Mouse (Mus musculus) MEL (cell line): ENCODE results near the gene Srp72. TPM values are rescaled to one million over a fixed set of nuclear protein-coding genes. Genes with fewer than 3 reads are reported as not detected.

Experiments
- DNase-seq: peaks from one replicate; pipeline ENCODE4 v3.0.0; 2011; ENCODE audit warnings: low read depth, low spot score
- H3K27ac ChIP-seq: 2 replicates; pipeline ENCODE4 v1.5.1; 2012; ENCODE audit warnings: low read depth, mild to moderate bottlenecking, control low read depth, low read length, moderate library complexity; ENCODE audit not compliant: control insufficient read depth
- H3K27me3 ChIP-seq, 2 experiments: fragments of 150-350 bp in 1 of 2; sonication (generic) in 1 of 2; 2 replicates each; pipeline ENCODE4 v1.6.1; 2012; ENCODE audit warnings: low read length in 2 of 2, mild to moderate bottlenecking in 2 of 2, improper control_type of control experiment in 1 of 2, moderate library complexity in 1 of 2; ENCODE audit not compliant: insufficient read depth in 2 of 2, control insufficient read depth in 1 of 2
- H3K36me3 ChIP-seq, 2 experiments: 2 replicates each; pipeline ENCODE4 v1.6.1; 2012 to 2014; ENCODE audit warnings: low read length in 2 of 2, improper control_type of control experiment in 1 of 2, inconsistent platforms in 1 of 2, mild to moderate bottlenecking in 1 of 2; ENCODE audit not compliant: insufficient read depth in 2 of 2, control insufficient read depth in 1 of 2
- H3K4me1 ChIP-seq, 2 experiments: fragments of 150-350 bp in 1 of 2; sonication (generic) in 1 of 2; 2 replicates each; pipeline ENCODE4 v1.6.1; 2012; ENCODE audit warnings: low read length in 2 of 2, improper control_type of control experiment in 1 of 2, mild to moderate bottlenecking in 1 of 2; ENCODE audit not compliant: insufficient read depth in 2 of 2, control insufficient read depth in 1 of 2
- H3K4me3 ChIP-seq, 2 experiments: fragments of 150-350 bp in 1 of 2; sonication (generic) in 1 of 2; 2 replicates each; pipeline ENCODE4 v1.5.1; 2012; ENCODE audit warnings: low read depth in 2 of 2, low read length in 2 of 2, mild to moderate bottlenecking in 2 of 2, moderate library complexity in 2 of 2, control low read depth in 1 of 2, improper control_type of control experiment in 1 of 2; ENCODE audit not compliant: control insufficient read depth in 1 of 2, insufficient read depth in 1 of 2
- H3K79me2 ChIP-seq: 2 replicates; pipeline ENCODE4 v1.6.1; 2012; ENCODE audit warnings: mild to moderate bottlenecking, low read length, moderate library complexity; ENCODE audit not compliant: control insufficient read depth, poor library complexity, insufficient read depth
- H3K9ac ChIP-seq: 2 replicates; pipeline ENCODE4 v1.6.1; 2012; ENCODE audit warnings: low read depth, mild to moderate bottlenecking, control low read depth, low read length, moderate library complexity; ENCODE audit not compliant: control insufficient read depth, poor library complexity, severe bottlenecking
- H3K9me3 ChIP-seq: fragments of 150-350 bp; sonication (generic); replicated peaks from 2 replicates; pipeline ENCODE4 v1.6.1; 2012; ENCODE audit warnings: mild to moderate bottlenecking, low read length, improper control_type of control experiment, moderate library complexity; ENCODE audit not compliant: insufficient read depth
- BHLHE40 ChIP-seq: IDR thresholded peaks from 2 replicates; pipeline ENCODE4 v1.6.1; 2012; ENCODE audit warnings: low read depth, mild to moderate bottlenecking, inconsistent platforms, low read length, improper control_type of control experiment, borderline replicate concordance
- CHD1 ChIP-seq: IDR thresholded peaks from 2 replicates; pipeline ENCODE4 v1.6.1; 2012; ENCODE audit warnings: low read depth, mild to moderate bottlenecking, inconsistent platforms, low read length, improper control_type of control experiment
- CHD2 ChIP-seq: IDR thresholded peaks from 2 replicates; pipeline ENCODE4 v1.6.1; 2011; ENCODE audit warnings: low read length, improper control_type of control experiment
- CTCF ChIP-seq, 3 experiments: IDR thresholded peaks in 2 of 3; conservative IDR thresholded peaks in 1 of 3; 2 replicates each; pipeline ENCODE4 v1.5.1; 2011 to 2012; ENCODE audit warnings: low read length in 3 of 3, low read depth in 2 of 3, mild to moderate bottlenecking in 2 of 3, improper control_type of control experiment in 1 of 3, inconsistent platforms in 1 of 3, mixed read lengths in 1 of 3, moderate library complexity in 1 of 3; ENCODE audit not compliant: control insufficient read depth in 1 of 3, insufficient read depth in 1 of 3, poor library complexity in 1 of 3, severe bottlenecking in 1 of 3
- E2F4 ChIP-seq: IDR thresholded peaks from 2 replicates; pipeline ENCODE4 v1.6.1; 2011; ENCODE audit warnings: low read depth, low read length, improper control_type of control experiment, borderline replicate concordance
- EP300 ChIP-seq, 2 experiments: IDR thresholded peaks; 2 replicates each; pipeline ENCODE4 v1.6.1; 2011; ENCODE audit warnings: improper control_type of control experiment in 2 of 2, low read length in 2 of 2, low read depth in 1 of 2, mild to moderate bottlenecking in 1 of 2
- ETS1 ChIP-seq: IDR thresholded peaks from 2 replicates; pipeline ENCODE4 v1.6.1; 2012; ENCODE audit warnings: low read depth, mild to moderate bottlenecking, inconsistent platforms, low read length, improper control_type of control experiment, moderate library complexity
- GABPA ChIP-seq: IDR thresholded peaks from 2 replicates; pipeline ENCODE4 v1.6.1; 2012; ENCODE audit warnings: low read depth, mild to moderate bottlenecking, inconsistent platforms, low read length, improper control_type of control experiment, moderate library complexity
- GATA1 ChIP-seq: IDR thresholded peaks from 2 replicates; pipeline ENCODE4 v1.6.1; 2011; ENCODE audit warnings: low read depth, low read length, improper control_type of control experiment
- JUND ChIP-seq: IDR thresholded peaks from 2 replicates; pipeline ENCODE4 v1.6.1; 2011; ENCODE audit warnings: low read depth, mild to moderate bottlenecking, improper control_type of control experiment, low read length
- KAT2A ChIP-seq: conservative IDR thresholded peaks from 2 replicates; pipeline ENCODE4 v1.6.1; 2012; ENCODE audit warnings: low read depth, low read length, improper control_type of control experiment, inconsistent platforms
- MAFK ChIP-seq: IDR thresholded peaks from 2 replicates; pipeline ENCODE4 v1.6.1; 2011; ENCODE audit warnings: low read depth, mild to moderate bottlenecking, low read length, improper control_type of control experiment, borderline replicate concordance
- MAX ChIP-seq: IDR thresholded peaks from 2 replicates; pipeline ENCODE4 v1.6.1; 2011; ENCODE audit warnings: low read length, improper control_type of control experiment
- MAZ ChIP-seq: IDR thresholded peaks from 2 replicates; pipeline ENCODE4 v1.6.1; 2012; ENCODE audit warnings: low read depth, mild to moderate bottlenecking, inconsistent platforms, low read length, improper control_type of control experiment
- MEF2A ChIP-seq: IDR thresholded peaks from 2 replicates; pipeline ENCODE4 v1.6.1; 2014; ENCODE audit warnings: low read depth, mild to moderate bottlenecking, inconsistent platforms, low read length, improper control_type of control experiment; ENCODE audit not compliant: poor library complexity, insufficient replicate concordance, severe bottlenecking; ENCODE audit errors: extremely low read depth
- MXI1 ChIP-seq: IDR thresholded peaks from 2 replicates; pipeline ENCODE4 v1.6.1; 2011; ENCODE audit warnings: mild to moderate bottlenecking, low read depth, low read length, improper control_type of control experiment
- MYB ChIP-seq: IDR thresholded peaks from 2 replicates; pipeline ENCODE4 v1.6.1; 2011; ENCODE audit warnings: mild to moderate bottlenecking, low read depth, low read length, improper control_type of control experiment
- MYC ChIP-seq: IDR thresholded peaks from 2 replicates; pipeline ENCODE4 v1.6.1; 2011; ENCODE audit warnings: low read depth, mild to moderate bottlenecking, low read length, improper control_type of control experiment, moderate library complexity
- RAD21 ChIP-seq: IDR thresholded peaks from 2 replicates; pipeline ENCODE4 v1.6.1; 2011; ENCODE audit warnings: mild to moderate bottlenecking, low read depth, low read length, improper control_type of control experiment
- RCOR1 ChIP-seq: IDR thresholded peaks from 2 replicates; pipeline ENCODE4 v1.6.1; 2012; ENCODE audit warnings: low read depth, mild to moderate bottlenecking, inconsistent platforms, low read length, improper control_type of control experiment
- TAL1 ChIP-seq: IDR thresholded peaks from 2 replicates; pipeline ENCODE4 v1.6.1; 2012; ENCODE audit warnings: mild to moderate bottlenecking, inconsistent platforms, low read length, moderate library complexity, mixed read lengths
- TCF12 ChIP-seq: IDR thresholded peaks from 2 replicates; pipeline ENCODE4 v1.6.1; 2014; ENCODE audit warnings: low read depth, mild to moderate bottlenecking, inconsistent platforms, low read length, improper control_type of control experiment, moderate library complexity
- UBTF ChIP-seq: IDR thresholded peaks from 2 replicates; pipeline ENCODE4 v1.6.1; 2012; ENCODE audit warnings: low read depth, mild to moderate bottlenecking, inconsistent platforms, low read length, improper control_type of control experiment, moderate library complexity, borderline replicate concordance; ENCODE audit not compliant: insufficient read depth
- USF1 ChIP-seq: IDR thresholded peaks from 2 replicates; pipeline ENCODE4 v1.6.1; 2014; ENCODE audit warnings: low read depth, mild to moderate bottlenecking, inconsistent platforms, low read length, improper control_type of control experiment, moderate library complexity
- USF2 ChIP-seq, 2 experiments: IDR thresholded peaks; 2 replicates each; pipeline ENCODE4 v1.6.1; 2011 to 2012; ENCODE audit warnings: improper control_type of control experiment in 2 of 2, low read length in 2 of 2, borderline replicate concordance in 1 of 2, inconsistent platforms in 1 of 2, low read depth in 1 of 2, mild to moderate bottlenecking in 1 of 2; ENCODE audit not compliant: insufficient read depth in 1 of 2
- ZC3H11A ChIP-seq: IDR thresholded peaks from 2 replicates; pipeline ENCODE4 v1.6.1; 2012; ENCODE audit warnings: low read depth, mild to moderate bottlenecking, inconsistent platforms, low read length, improper control_type of control experiment
- ZNF384 ChIP-seq: IDR thresholded peaks from 2 replicates; pipeline ENCODE4 v1.6.1; 2012; ENCODE audit warnings: low read depth, mild to moderate bottlenecking, inconsistent platforms, low read length, improper control_type of control experiment
- polyA plus RNA-seq, 2 experiments: library from polyadenylated mRNA; stranded (reverse) in 1 of 2; unstranded in 1 of 2; fragments of >175 nt in 1 of 2; fragments of >200 nt in 1 of 2; gene quantifications; 2 replicates each; pipeline versions ENCODE4 v1.2.1 to v1.2.4; 2012; ENCODE audit warnings: low replicate concordance in 2 of 2, low read depth in 1 of 2; ENCODE audit not compliant: insufficient read length in 2 of 2, insufficient read depth in 1 of 2, missing spikeins in 1 of 2
- total RNA-seq: library from RNA; depleted of rRNA; stranded (reverse); fragments of 300-350 nt; gene quantifications from 2 replicates; pipeline ENCODE4 v1.2.3, GENCODE M21; 2012

The Srp72 gene
- total and polyA plus RNA-seq, 3 experiments = 87.1 to 231 (median 140) TPM

GRCm38 (mm10) chr5:76947142-76947541 is 27.3 kb upstream of the Srp72 start (continued):
- TF ChIP-seq MAZ (no peak), CTCF (IDR thresholded peaks at IDR 0.05 in 2 of 3, conservative IDR thresholded peaks at IDR 0.05 in 1 of 3; ENCODE audit: control insufficient read depth in 1 of 3, insufficient read depth in 1 of 3, low read depth in 2 of 3, low read length in 3 of 3, poor library complexity in 1 of 3, severe bottlenecking in 1 of 3) (no peak)
- TF ChIP-seq, all 39 proteins: peak for 13

GRCm38 (mm10) chr5:76947758-76948157 is 26.7 kb upstream of the Srp72 start:
- Histone ChIP-seq H3K36me3 (peaks cover 27 to 65% of the 10 kb centered on the region in 2 experiments), H3K4me3 (no peak overlapping the region), H3K27me3 (no peaks in the 10 kb centered on the region), H3K4me1 (peaks cover 32 to 43% of the 10 kb centered on the region in 2 experiments), H3K9me3 (no peaks in the 10 kb centered on the region), H3K79me2 (peaks cover 87% of the 10 kb centered on the region), H3K9ac (peak overlapping the region; percentile 9; the same call in 1 of the 2 replicates), H3K27ac (no peak overlapping the region; the same call in 1 of the 2 replicates)
- no peak for TF ChIP-seq GABPA
- TF ChIP-seq ETS1 = no peak
- no peak for TF ChIP-seq E2F4
- TF ChIP-seq KAT2A = no peak
- no peak for TF ChIP-seq RCOR1
- no peak for TF ChIP-seq MAZ
- TF ChIP-seq USF1 = no peak
- TF ChIP-seq RAD21 = no peak
- no peak for TF ChIP-seq CHD2
- TF ChIP-seq MYB = no peak
- no peak for TF ChIP-seq JUND
- TF ChIP-seq ZC3H11A = no peak
- TF ChIP-seq MXI1 = no peak
- no peak for DNase-seq

GRCm38 (mm10) chr5:76950343-76951105 is 24.0 kb upstream of the Srp72 start:
- Histone ChIP-seq H3K9me3 (no peaks in the 10 kb centered on the region), H3K27ac (peak overlapping the region; percentile 72), H3K36me3 (peaks cover 12 to 66% of the 10 kb centered on the region in 2 experiments), H3K4me3 (peak overlapping the region; percentile 86 to 89), H3K27me3 (no peaks in the 10 kb centered on the region), H3K79me2 (peaks cover 83% of the 10 kb centered on the region), H3K9ac (peak overlapping the region; percentile 90), H3K4me1 (peaks cover 31 to 44% of the 10 kb centered on the region in 2 experiments)
- no peak for DNase-seq
- no peak; the same call in 1 of the 2 replicates for TF ChIP-seq CHD2
- TF ChIP-seq MYB = no peak
- TF ChIP-seq RAD21 = no peak
- no peak for TF ChIP-seq MEF2A
- TF ChIP-seq MAFK = no peak
- no peak for TF ChIP-seq TCF12
- TF ChIP-seq EP300 (IDR thresholded peaks at IDR 0.05; ENCODE audit: low read depth in 1 of 2, low read length in 2 of 2) = no peak
- TF ChIP-seq BHLHE40 = 0 out of 2 replicates have a peak, but pooled peaks have one; percentile 16
- TF ChIP-seq USF2 (IDR thresholded peaks at IDR 0.05; ENCODE audit: borderline replicate concordance in 1 of 2, insufficient read depth in 1 of 2, low read depth in 1 of 2, low read length in 2 of 2) = no peak
- TF ChIP-seq TAL1 = no peak
- no peak for TF ChIP-seq KAT2A
- TF ChIP-seq GATA1 = peak; percentile 25; the same call in 1 of the 2 replicates
- TF ChIP-seq CHD1 = no peak; the same call in none of the 2 replicates
- TF ChIP-seq ZNF384 = no peak
- TF ChIP-seq MAX = no peak
- TF ChIP-seq UBTF = no peak
- no peak for TF ChIP-seq MYC
- no peak for TF ChIP-seq CTCF (IDR thresholded peaks at IDR 0.05 in 2 of 3, conservative IDR thresholded peaks at IDR 0.05 in 1 of 3; ENCODE audit: control insufficient read depth in 1 of 3, insufficient read depth in 1 of 3, low read depth in 2 of 3, low read length in 3 of 3, poor library complexity in 1 of 3, severe bottlenecking in 1 of 3)
